Mouse (Mus musculus) Patski (cell line): ENCODE measurements around the gene Myo1c. TPM values are rescaled to one million over a fixed set of nuclear protein-coding genes. Genes with fewer than 3 reads are reported as not detected.

Experiments used
- ATAC-seq: fragments of 100-300 bp; one replicate; pipeline ENCODE4 v1.8.0; 2021
- CTCF ChIA-PET: fragments of 350-600 bp; sonication (Branson Sonifier 250); formaldehyde crosslinking; loops from one replicate; lab custom pipeline; 2022; ENCODE audit warnings: inconsistent platforms; lab: Charles Lee
- POLR2A ChIA-PET: fragments of 350-600 bp; sonication (Branson Sonifier 250); formaldehyde crosslinking; loops from one replicate; lab custom pipeline; 2022; ENCODE audit warnings: antibody characterized with exemption, inconsistent platforms; lab: Charles Lee
- DNase-seq: peaks from one replicate; pipeline ENCODE4 v3.0.0-alpha.2; 2011; ENCODE audit warnings: low read depth, low spot score
- H3K27me3 ChIP-seq: fragments of 371-371 bp; one replicate; pipeline ENCODE4 v1.5.1; 2021
- CTCF ChIP-seq: fragments of 100-300 bp; IDR thresholded peaks from one replicate; pipeline ENCODE4 v1.5.1; 2021
- in situ Hi-C: fragments of 300-500 bp; cut with MboI; formaldehyde crosslinking; loops from 3 replicates; pipeline ENCODE4 v1.11.1; 2018; ENCODE audit warnings: low pct_unique_long_range_greater_than_20kb, mixed read lengths
- polyA plus RNA-seq: library from polyadenylated mRNA; unstranded; gene quantifications from one replicate; pipeline ENCODE4 v1.2.3, GENCODE M21; 2021

The Myo1c gene
- polyA plus RNA-seq, 1 experiment from 2014 or later, result 121 TPM

DNA sequence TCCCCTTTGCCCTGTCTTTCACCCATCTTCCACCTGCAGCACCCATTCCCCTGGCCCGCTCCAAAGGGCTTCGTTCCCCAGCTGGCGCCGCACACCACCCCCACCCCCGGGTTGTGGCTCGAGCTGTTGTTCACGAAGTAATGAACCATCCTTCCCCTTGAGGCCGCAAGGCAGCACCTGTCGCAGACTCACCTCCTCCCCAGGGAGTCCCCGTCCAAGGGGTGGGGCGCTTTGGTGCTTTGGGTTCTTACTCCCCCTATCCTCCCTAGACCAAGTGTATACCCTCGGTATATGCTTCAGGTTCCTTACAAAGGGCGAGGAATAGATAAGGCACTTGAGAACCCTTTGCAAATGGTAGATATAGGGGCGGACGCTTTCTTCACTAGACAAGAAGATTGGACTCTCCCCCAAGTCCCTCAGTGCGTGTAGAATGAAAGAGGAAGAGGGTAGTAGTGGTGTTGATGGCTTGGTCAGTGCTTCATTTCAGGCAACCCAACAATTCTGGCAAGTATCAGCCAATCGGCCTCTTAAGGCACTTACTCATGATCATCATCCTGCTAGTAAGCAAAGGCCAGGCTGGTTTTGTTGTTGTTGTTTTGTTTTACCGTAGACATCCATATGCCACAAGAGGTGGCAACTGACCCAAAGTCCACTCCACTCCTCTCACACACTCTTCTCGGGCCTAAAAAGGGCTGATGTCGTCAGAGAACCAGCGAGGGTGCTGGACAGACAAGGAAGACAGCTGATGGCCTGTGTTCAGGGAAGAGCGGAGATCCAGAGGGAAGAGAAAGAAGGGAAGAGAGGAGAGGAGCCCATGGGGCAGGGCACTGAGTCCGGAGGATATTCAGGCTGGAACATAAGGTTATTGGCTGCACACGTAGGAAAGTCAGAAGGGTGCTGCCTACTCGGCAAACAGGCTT, 4.4 kb downstream of the Myo1c start:
- TF ChIP-seq CTCF, result no peak

DNA sequence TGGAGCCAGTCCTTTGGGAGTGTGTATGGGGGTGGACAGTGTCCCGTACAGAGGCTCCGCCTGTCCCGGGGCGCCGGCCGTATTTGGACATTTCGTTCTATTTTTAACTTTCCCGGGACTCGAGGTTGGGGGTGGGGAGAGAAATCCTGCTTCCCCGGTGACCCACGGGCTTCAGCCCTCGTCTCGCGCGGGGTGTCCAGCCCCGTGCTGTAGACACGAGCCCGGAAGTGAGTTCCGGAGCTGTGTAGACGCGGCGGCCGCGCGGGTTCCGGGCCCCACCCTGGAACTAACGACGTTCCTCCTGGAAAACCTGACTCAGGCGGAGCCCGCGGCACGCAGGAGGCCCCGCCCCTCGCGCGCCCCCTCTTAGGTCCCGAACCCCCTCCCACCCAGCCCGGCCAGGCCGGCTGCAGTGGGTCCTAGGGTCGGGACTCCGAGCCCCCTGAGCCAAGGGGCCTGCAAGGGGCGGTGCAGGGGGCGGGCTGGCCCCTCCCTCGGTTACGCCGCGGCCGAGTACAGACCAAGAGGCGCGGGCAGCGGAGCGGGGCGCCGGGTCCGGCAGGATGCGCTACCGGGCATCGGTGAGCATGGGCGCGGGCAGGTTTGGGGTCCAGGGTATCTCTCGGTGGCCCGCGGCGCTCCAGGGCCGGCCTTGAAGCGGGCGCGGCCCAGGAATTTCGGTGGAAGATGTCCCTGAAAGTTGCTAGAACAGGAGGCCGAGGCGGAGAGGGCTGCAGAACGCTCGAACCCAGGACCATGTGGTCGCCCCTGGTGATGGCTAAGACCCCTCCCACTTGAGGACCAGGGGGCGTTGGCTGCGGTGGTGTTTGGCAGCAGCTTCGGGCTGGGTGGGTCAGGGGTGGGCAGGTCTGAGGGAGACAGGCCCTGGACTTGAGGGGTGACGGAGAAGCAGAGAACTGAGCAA, 5.6 kb downstream of the Myo1c start:
- DNase-seq (no peak), ATAC-seq (peak; percentile 23)
- H3K27me3 ChIP-seq, result no peaks in the 10 kb centered on the region
- in situ Hi-C loops, result no loop called here
- ChIA-PET CTCF (interaction anchor here (1.0 kb wide), 1 partner anchor 26 kb away, joined by 3 read pairs; no protein-coding TSS in a partner anchor), POLR2A (interaction anchor here (1.4 kb wide), 1 partner anchor 24 kb away, joined by 5 read pairs; the partner anchor contains the start of gene Crk)
- TF ChIP-seq CTCF, result no peak

More for the DNA sequence above, 4.4 kb downstream of the Myo1c start:
- CTCF ChIA-PET, result no interaction called here
- ATAC-seq (no peak), DNase-seq (no peak)
- POLR2A ChIA-PET, result interaction anchor here (0.9 kb wide), 1 partner anchor 78 kb away, joined by 6 read pairs; the partner anchor contains the start of gene Ywhae
- in situ Hi-C loops, result no loop called here
- no peaks in the 10 kb centered on the region for H3K27me3 ChIP-seq

DNA sequence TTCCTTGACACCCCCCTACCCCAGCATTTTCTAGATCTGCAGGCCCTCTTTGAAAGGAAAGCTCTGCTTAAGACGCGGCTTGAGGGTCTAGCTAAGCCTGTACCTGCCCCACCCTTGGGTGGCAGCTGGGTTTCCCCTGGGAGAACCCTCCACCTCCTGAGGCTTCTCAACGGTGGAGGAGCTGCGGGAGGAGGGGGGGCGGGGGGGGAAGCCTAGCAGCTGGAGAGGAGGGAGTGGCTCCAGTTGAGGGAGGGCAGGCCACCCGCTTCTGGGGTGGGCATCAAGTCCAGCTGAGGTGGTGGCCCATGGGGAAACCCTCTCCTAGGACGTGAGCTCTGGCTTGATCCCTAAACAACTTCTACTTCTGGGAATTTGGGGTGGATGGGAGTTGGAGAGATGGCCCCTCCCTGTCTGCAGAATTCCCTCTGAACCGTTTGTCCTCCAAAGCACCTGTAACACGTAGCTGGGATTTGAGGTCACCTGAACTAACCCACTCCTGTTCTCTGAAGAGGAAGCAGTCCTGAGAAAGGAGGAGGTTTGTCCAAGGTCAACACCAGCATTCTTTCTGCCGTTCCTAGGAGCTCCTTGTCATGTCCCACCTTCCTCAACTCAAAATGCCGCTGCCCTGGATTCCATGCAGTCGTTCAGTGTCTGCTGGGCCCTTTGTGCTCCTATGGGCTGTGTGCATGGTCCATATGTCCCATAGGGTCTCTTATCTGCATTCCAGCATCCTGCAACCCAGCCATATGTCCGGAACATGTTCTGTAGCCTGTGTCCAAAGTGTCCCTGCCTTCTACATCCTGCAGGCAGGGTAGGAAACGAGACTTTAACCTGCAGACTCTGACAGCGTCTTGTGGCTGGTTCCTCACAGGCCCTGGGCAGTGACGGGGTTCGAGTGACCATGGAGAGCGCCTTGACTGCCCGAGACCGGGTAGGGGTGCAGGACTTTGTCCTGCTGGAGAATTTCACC, 6.6 kb downstream of the Myo1c start:
- ATAC-seq (no peak), DNase-seq (no peak)
- ChIA-PET CTCF (interaction anchor here (1.0 kb wide), 1 partner anchor 27 kb away, joined by 3 read pairs; no protein-coding TSS in a partner anchor), POLR2A (interaction anchor here (1.4 kb wide), 1 partner anchor 23 kb away, joined by 5 read pairs; the partner anchor contains the start of gene Crk)
- in situ Hi-C loops, result no loop called here
- TF ChIP-seq CTCF, result no peak
- H3K27me3 ChIP-seq, result no peaks in the 10 kb centered on the region

DNA sequence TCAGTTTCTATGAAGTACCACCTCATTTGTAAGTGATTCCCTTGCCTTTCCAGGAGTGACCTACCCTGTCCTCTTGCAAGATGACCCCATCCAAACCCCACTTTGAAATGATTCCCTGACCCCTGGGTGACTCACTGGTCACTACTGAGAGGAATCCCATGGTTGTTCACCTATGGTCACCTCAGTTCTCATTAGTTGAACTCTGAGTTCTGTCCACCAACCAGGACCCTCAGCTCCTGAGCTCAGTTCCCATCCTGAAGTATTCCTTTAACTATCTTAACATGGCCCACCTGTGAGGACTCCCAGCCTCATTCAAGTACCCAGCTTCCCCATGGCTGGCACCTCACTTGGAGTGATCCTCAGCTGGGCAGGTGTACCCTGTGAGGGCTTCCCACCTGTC, 7.5 kb downstream of the Myo1c start:
- POLR2A ChIA-PET, result no interaction called here

DNA sequence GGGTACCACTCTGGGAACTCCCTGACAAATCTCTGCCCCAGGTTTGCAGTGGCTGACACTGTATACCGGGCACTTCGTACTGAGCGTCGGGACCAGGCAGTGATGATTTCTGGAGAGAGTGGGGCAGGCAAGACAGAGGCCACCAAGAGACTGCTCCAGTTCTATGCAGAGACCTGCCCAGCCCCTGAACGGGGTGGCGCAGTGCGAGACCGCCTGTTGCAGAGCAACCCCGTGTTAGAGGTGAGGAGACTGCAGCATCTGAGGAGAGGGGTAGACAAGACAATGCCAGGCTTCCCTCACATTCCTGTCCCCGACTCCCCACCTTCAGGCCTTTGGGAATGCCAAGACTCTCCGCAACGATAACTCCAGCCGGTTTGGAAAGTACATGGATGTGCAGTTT, 8.0 kb downstream of the Myo1c start:
- TF ChIP-seq CTCF, result no peak
- in situ Hi-C loops, result no loop called here
- CTCF ChIA-PET, result no interaction called here
- no peak for DNase-seq
- no peak for ATAC-seq
- no peaks in the 10 kb centered on the region for H3K27me3 ChIP-seq
- POLR2A ChIA-PET, result no interaction called here

More for the DNA sequence above, 7.5 kb downstream of the Myo1c start:
- in situ Hi-C loops, result no loop called here
- no peaks in the 10 kb centered on the region for H3K27me3 ChIP-seq
- TF ChIP-seq CTCF, result no peak
- ATAC-seq (no peak), DNase-seq (no peak)
- CTCF ChIA-PET, result no interaction called here

DNA sequence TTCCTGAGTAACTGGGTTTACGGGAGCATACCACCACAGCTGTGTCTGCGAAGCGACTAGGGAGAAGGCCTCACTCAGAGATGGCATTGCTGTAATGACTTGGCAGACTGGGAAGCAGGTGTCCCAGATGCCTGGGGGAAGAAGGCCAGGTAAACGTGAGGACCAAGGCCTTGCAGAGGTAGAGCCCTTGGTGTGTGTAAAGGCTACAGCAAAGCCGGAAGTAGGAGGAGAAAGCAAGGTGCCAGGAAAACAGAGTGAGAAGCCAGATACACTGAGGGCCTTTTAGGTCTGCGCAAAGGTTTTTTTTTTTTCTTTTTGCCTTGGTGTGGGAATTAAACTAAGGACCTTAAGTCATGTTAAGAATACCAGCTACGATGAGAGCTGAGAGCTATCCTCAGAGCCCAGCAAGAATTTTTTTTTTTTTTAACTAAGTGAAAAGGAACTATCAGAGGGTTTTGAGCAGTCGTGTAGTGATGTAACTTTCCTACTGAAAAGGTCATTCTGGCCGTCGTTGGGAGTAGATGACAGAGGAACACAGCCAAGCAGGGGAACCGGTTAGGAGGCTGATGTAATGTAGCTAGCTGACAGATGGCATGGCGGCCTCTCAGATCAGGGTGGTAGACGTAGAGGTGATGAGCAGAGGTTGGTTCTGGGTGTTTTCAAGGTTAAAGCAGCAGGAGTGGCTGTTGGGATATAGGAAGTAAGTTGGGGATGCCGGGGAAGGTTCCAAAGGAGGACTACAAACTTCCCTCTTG, 8.9 kb downstream of the Myo1c start:
- CTCF ChIA-PET, result interaction anchor here (1.0 kb wide), 1 partner anchor 27 kb away, joined by 3 read pairs; no protein-coding TSS in a partner anchor
- no peak for TF ChIP-seq CTCF
- POLR2A ChIA-PET, result no interaction called here
- in situ Hi-C loops, result no loop called here
- DNase-seq (no peak), ATAC-seq (no peak)
- no peaks in the 10 kb centered on the region for H3K27me3 ChIP-seq

DNA sequence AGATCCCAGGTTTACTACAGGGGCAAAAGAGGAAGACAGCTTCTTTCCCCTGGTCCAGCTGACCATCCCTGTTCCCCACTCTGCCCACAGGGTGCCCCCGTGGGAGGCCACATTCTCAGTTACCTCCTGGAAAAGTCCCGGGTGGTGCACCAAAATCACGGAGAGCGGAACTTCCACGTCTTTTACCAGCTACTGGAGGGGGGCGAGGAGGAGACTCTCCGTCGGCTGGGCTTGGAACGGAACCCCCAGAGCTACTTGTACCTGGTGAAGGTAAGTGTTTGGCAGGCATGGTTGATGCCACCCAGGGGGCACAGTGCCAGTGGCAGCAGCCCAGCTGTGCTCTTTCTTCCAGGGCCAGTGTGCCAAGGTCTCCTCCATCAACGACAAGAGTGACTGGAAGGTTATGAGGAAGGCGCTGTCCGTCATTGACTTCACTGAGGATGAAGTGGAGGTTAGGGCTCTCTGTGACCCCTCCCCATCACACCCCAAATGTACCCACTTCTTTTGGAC, 9.8 kb downstream of the Myo1c start:
- ATAC-seq (no peak), DNase-seq (no peak)
- TF ChIP-seq CTCF, result no peak
- H3K27me3 ChIP-seq, result no peaks in the 10 kb centered on the region
- ChIA-PET CTCF (interaction anchor here (1.0 kb wide), 1 partner anchor 26 kb away, joined by 3 read pairs; no protein-coding TSS in a partner anchor), POLR2A (no interaction called here)
- in situ Hi-C loops, result no loop called here

DNA sequence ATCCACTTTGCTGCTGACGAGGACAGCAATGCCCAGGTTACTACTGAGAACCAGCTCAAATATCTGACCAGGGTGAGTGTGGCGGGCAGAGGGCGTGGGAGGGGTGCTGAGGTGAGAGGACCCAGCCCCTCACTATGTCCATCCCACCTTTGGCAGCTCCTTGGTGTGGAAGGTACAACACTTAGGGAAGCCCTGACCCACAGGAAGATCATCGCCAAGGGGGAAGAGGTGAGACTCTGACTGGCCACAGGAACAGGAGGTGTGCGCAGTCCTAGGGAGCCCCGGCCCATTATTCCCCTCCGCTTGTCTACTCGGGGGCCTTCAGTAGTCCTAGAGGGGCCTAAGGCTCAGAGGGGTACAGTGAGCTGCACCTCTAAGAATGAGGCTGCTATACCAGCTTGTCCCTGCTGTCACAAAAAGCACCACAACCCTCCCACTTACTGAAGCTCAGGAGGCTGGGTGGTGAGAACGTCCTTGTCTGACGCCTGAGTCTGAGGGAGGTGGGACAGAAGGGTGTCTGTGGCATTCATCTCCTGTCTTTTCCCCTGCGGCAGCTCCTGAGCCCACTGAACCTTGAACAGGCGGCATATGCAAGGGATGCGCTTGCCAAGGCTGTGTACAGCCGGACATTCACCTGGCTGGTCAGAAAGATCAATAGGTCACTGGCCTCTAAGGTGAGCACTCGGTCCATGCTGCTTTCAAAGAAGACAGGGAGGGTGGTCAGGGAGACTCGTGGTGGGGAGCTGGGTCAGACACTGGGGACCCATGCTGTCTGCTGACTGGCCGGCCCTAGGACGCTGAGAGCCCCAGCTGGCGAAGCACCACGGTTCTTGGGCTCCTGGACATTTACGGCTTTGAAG, 10.9 kb downstream of the Myo1c start:
- no peak for ATAC-seq
- no peak for TF ChIP-seq CTCF
- ChIA-PET CTCF (no interaction called here), POLR2A (interaction anchor here (0.8 kb wide), 1 partner anchor 26 kb away, joined by 4 read pairs; no protein-coding TSS in a partner anchor)
- in situ Hi-C loops, result no loop called here
- H3K27me3 ChIP-seq, result no peaks in the 10 kb centered on the region
- no peak for DNase-seq
